Mouse (Mus musculus): ENCODE results near the gene Chrm1. TPM values are rescaled to one million over a fixed set of nuclear protein-coding genes. Genes with fewer than 3 reads are reported as not detected.
A peak's percentile ranks its signal among the peaks of the same experiment; 100 is the strongest.
"Not testable (repeated sequence)": the region's sequence is repeated elsewhere in the genome, so short reads cannot be mapped to it uniquely, and the experiment has no call there.

Gene Chrm1
- total and polyA plus RNA-seq, 3 experiments, result 0.86 to 1.9 (median 1.1) TPM

DNA sequence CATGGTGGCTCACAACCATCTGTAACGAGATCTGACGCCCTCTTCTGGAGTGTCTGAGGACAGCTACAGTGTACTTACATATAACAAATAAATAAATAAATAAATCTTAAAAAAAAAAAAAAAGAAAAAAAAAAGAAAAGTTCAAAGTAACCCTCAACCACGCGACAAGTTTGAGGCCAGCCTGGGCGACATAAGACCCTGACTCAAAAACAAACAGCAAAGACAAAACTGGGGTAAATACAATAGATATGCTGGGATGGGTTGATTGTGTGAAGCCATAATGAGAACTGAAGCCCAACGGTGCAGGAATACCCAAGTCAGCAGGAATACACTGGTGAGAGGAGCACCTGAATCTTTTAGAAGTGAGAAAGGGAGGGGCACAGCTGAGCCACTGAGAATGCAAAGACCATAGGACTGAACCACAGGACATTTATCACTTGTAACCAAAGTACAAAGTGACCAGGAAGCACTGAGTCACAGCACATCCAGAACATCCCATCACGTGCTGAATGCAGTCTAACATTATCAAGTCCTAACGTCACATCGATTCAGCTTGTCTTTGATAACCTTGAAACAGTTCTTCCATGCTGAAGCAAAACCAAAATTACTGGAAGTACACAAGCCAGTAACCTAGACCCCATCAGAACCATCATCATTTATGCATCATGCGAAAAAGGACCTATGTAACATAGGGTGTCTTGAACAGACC is 53.3 kb downstream of the Chrm1 start:
- DNase-seq, result no peak

DNA sequence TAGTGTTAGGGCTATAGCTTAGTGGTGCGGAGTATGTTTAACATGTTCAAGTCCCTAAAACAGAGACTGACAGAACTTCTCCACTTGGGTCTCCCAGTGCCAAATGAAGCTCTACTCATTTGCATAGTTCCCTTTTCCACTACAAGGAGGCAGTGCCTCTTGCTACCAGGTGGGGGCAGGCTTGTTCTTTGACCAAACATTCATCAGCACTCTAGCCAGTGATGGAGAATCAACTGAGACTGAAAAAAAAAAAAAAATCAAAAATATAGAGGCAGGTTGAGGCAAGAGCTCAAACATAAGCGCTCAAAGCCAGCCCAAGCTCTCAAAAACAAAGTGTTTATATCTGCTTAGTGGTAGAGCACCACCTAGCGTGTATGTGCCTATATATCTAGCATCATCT is 54.8 kb downstream of the Chrm1 start:
- DNase-seq, result peak; percentile 67

DNA sequence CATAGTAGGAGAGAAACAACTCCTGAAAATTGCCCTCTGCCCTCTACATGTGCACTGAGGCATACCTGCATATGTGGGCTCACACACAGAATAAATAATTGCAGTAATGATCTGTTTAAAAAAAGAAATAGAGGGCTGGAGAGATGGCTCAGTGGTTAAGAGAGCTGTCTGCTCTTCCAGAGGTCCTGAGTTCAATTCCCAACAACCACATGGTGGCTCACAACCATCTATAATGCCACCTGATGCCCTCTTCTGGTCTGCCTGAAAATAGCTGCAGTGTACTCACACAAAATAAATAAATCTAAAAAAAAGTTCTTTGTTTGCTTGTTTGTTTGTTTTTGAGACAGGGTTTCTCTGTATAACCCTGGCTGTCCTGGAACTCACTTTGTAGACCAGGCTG is 55.4 kb downstream of the Chrm1 start:
- not testable (repeated sequence) for DNase-seq

DNA sequence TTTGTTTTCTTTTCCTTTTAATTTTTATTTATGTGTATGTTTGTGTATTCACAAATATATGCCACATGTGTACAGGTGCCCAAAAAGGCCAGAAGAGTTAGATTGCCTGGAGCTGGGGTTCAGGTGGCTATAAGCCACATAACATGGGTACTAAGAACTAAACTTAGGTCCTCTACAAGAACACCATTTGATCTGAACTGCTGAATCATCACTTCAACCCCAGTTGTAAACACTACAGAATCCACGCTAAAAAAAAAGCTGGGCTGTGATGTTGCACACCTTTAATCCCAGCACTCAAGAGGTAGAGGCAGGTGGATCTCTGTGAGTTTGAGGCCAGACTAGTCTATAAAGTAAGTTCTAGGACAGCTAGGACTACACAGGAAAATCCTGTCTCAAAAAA is 57.8 kb downstream of the Chrm1 start:
- no peak for DNase-seq

DNA sequence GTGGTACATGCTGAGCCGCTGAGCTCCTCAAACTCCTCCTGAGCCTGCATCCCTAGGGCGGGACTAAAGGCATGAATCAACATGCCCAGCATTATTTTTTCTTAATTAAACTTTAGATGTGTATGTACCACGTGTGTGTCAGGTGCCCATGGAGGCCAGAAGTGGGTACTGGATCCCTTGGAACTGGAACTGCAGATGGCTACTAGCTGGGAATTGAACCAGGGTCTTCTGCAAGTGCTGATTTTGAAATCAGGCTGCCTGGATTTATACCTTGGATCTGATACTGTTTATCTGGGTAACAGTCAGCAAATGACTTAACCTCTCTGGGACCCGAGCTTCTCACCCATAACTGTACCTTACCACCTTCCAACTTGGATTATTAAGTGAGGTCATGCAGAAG is 58.4 kb downstream of the Chrm1 start:
- DNase-seq, result no peak

DNA sequence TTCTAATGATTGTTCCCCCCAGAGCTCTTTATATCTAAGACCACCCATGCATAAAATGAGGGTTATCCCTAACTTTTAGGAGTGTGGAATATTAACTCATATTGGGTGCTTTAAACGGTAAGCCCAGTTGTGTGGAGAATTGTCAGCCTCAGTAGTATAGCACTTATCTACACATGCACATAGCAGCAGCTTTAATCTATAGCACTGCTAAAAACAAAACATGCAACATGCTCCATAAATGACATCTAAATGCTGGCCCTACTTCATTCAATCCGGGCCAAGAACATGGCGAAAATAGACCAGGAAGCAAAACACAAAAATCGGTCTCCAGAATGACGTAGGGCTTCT is 58.9 kb downstream of the Chrm1 start:
- DNase-seq, result no peak

DNA sequence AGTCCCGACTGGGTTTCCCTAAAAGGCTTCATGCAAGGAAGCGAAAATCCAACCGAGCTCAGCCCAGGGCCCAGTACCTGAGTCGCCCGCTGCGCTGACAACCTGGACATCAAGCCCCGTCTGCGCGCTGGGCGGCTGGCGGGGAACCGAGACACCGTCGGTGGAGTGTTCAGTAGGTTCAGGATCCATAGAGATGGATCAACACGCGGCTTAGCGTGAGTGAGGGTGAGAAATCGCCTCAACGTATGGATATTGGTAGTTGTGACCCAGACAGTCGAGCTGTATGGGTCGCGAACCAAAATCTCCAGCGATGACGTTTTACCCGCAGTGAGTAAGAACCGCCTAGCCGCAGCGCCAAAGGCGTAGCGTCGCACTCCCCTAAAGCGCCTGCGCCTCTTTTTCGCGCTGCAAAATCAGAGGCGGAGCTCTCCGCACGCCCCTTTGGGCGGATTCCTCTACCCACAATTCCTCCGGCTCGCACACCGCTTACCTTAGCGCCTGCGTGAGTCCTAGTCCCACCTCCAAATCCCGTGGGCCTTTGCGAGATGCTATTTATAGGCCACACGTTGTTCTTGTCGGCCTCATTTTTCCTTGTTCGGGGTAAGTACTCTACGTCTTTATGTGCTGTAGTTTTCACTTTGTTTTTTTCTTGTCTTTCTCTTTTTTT is 59.5 kb downstream of the Chrm1 start, which contains the start of gene Slc3a2:
Gene Slc3a2, minus strand, starts transcription at position 463 of the 667 bp plus-strand sequence.
- peak; percentile 98 for DNase-seq

DNA sequence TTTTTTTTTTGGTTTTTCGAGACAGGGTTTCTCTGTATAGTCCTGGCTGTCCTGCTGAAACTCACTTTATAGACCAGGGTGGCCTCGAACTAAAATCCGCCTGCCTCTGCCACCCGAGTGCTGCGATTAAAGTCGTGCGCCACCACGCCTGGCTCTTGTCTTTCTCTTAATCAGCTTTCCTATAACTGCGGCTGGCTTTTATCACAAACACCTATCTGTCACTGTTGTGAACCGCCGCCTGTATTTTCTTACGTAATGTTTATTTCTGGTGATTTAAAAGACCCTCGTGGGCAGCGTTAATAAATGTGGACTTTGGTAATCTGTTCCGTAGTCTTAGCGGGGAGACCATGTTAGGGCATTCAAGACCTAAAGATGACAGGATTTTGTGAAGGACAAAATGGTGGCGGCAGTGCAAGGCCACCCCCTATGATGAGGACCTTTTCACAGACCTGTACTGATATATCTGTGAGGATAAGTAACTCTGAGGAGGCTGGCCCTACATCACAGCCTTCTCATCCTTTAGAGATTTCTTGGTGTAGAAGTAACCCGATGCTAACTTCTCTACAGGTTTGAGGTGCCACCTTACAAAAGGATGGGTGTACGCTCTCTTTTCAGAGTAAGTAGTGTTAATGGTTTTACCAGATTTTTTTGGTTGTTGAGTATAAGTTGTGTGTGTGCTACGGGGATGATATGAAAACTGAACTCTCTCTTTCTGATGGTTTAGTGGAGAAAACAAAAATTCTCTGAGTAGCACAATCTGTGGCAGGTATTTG is 60.2 kb downstream of the Chrm1 start:
- no peak for DNase-seq

DNA sequence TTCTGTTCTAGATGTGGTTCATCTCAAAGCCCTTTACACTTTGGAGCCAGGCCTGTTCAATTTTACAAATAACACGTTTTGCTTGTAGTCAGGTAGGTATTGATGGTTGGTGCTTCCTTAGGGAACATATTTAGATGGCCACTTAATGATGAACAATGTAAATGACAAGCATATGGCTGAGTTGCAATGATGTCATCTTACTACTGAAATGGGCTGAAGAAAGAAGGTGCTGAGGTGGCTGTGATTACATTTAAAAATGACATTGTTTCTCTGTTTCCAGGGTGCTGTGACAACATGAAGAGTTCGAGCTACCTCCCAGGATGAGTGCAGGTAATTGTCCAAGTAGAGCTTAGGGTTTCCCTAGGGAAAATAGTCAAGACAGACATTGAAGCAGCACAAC is 60.8 kb downstream of the Chrm1 start:
- DNase-seq, result no peak

DNA sequence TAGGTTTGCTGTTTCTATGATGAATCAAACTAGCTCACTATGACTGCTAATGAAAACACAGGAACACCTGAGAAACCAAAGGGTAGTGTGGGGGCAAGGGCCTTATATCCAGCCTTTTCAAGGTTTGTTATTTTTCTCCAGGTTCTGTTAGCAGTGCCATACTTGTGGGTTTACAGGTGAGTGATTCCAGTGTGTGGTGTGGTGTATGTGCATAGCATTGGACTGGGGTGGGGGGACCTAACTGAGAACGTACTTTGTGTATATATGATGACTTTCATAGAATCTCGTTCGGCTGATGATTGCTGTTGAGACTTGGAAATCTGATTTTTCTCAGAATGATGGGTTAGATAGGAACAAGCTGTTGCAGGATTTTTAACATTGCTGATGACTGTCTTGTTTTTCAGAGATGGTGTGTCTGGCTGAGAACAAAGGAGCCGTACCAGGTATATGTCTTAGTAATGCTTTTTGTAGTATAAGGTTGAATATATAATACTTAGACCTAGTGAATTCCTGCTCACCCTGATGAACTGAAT is 61.6 kb downstream of the Chrm1 start:
- no peak for DNase-seq

DNA sequence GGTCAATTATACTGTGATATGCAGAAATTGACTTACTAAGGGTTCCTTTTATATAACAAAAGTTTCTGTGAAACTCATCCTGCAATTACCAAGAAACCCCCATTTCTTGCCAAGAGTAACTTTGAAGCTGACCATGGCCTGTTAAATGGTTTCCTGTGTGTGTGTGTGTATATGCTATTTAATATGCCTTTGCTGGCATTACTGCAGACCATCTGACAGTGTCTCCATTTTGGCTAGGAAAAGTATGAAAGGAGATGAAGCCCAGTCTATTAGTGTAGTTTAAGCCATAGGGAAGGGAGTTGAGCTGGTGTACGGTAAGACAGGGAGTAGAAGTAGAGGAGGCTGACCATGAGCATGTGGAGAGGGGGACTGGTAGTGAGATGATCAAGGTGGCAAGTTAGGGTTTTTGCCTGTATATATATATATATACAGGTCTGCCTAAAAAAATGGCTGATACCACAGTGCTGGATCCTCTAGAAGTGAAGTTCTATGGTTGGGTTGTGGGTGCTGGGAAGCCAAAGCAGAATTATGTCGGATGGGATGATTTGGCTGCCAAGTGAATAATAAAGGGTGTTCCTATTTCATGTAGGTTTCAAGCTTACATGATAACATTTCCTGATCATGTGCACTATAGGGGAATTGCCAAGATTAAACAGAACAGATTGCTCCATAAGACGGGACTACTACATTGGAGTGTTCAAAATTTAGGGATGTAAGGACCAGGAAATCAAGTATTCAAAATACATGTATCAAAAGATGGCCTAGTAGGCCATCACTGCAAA is 63.2 kb downstream of the Chrm1 start:
- DNase-seq, result no peak

DNA sequence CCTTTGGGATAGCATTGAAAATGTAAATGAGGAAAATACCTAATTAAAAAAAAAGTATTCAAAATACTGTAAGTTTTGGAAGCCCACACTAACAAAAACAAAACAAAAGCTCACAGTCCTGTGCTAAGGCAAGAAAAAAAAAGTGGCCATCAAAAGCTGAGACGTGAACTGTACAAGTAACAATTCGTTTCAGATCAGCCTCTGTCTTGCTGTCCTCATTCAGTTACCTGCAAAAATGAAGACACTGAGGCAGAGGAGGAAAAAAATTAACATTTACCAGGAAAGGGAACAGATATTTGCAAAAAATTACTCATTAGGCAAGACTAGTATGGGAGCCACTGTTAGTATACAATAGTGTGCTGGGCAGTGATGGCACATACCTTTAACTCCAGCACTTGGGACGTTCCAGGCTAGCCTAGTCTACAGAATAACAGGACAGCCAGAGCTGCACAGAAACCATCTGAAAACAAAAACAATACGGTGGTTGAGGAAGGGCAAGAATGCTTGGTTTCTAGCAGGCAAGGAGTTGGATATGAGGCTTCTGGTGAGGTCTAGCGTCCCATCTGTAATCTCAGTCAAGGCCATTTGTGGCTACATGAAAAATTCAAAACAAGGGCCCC is 64.0 kb downstream of the Chrm1 start:
- DNase-seq, result no peak

DNA sequence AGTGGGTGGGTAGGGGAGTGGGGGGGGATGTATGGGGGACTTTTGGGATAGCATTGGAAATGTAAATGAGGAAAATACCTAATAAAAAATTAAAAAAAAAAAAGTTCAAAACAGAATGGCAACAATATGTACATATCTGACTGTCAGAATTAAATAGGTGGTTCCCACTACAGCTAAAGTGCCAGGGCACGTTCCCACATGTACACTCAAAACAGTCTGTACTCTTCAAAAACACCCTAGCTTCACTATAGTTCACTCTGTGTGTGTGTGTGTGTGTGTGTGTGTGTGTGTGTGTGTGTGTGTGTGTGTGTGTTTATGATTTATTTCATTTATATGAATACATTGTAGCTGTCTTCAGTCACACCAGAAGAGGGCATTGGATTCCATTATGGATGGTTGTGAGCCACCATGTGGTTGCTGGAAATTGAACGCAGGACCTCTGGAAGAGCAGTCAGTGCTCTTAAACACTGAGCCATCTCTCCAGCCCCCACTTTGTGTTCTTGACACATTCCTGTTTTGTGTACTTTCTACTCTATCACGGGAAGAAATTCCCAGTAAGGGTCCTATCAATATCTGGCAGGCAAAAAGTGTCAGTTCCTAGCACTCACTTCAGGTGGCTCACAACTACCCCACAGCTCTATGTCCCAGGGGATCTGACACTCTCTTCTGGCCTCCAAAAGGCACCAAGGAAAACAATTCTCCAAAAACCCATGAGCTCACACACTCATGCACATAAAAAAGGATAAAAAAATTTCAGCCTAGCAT is 64.9 kb downstream of the Chrm1 start:
- not testable (repeated sequence) for DNase-seq

Other genes starting within 250 kb of the Chrm1 start
- under 1 TPM; 0.17 to 0.31 TPM for gene Slc22a8, start 72.5 kb upstream of the Chrm1 start, total RNA-seq (2021)
- 0.27 and 0.34 TPM in 2 replicates for gene Slc22a8, start 72.5 kb upstream of the Chrm1 start, polyA plus RNA-seq (2012; rRNA removed)
- gene Slc22a6, start 45.8 kb upstream of the Chrm1 start, total RNA-seq (2021), result not detected
- gene Slc22a6, start 45.8 kb upstream of the Chrm1 start, polyA plus RNA-seq (2012; rRNA removed), result 0.06 TPM in 1 of 2 replicates, not detected in the other
- 100 to 1,000 TPM; 202 to 548 TPM for gene Slc3a2, start 59.6 kb downstream of the Chrm1 start, total RNA-seq (2021)
- 162 and 192 TPM in 2 replicates for gene Slc3a2, start 59.6 kb downstream of the Chrm1 start, polyA plus RNA-seq (2012; rRNA removed)
- gene Wdr74, start 72.0 kb downstream of the Chrm1 start, total RNA-seq (2021), result 10 to 100 TPM; 54.3 to 77.1 TPM
- 23.4 and 24.0 TPM in 2 replicates for gene Wdr74, start 72.0 kb downstream of the Chrm1 start, polyA plus RNA-seq (2012; rRNA removed)
- under 1 TPM; 0.79 to 0.84 TPM for gene 1700092M07Rik, start 76.9 kb downstream of the Chrm1 start, total RNA-seq (2021)
- gene 1700092M07Rik, start 76.9 kb downstream of the Chrm1 start, polyA plus RNA-seq (2012; rRNA removed), result not detected in 2 replicates
- 10 to 100 TPM; 80.4 to 95.4 TPM for gene Stx5a, start 77.6 kb downstream of the Chrm1 start, total RNA-seq (2021)
- gene Stx5a, start 77.6 kb downstream of the Chrm1 start, polyA plus RNA-seq (2012; rRNA removed), result 67.1 and 73.5 TPM in 2 replicates
- gene Nxf1, start 93.3 kb downstream of the Chrm1 start, total RNA-seq (2021), result 100 to 1,000 TPM; 102 to 165 TPM
- gene Nxf1, start 93.3 kb downstream of the Chrm1 start, polyA plus RNA-seq (2012; rRNA removed), result 43.4 and 48.0 TPM in 2 replicates
- 100 to 1,000 TPM; 114 to 134 TPM for gene Tmem223, start 107.2 kb downstream of the Chrm1 start, total RNA-seq (2021)
- 352 and 381 TPM in 2 replicates for gene Tmem223, start 107.2 kb downstream of the Chrm1 start, polyA plus RNA-seq (2012; rRNA removed)
- 10 to 100 TPM; 60.9 to 62.7 TPM for gene Tmem179b, start 110.7 kb downstream of the Chrm1 start, total RNA-seq (2021)
- 163 and 218 TPM in 2 replicates for gene Tmem179b, start 110.7 kb downstream of the Chrm1 start, polyA plus RNA-seq (2012; rRNA removed)
- gene Taf6l, start 122.6 kb downstream of the Chrm1 start, total RNA-seq (2021), result 10 to 100 TPM; 11.9 to 17.2 TPM
- 22.4 and 25.1 TPM in 2 replicates for gene Taf6l, start 122.6 kb downstream of the Chrm1 start, polyA plus RNA-seq (2012; rRNA removed)
- gene Polr2g, start 134.8 kb downstream of the Chrm1 start, total RNA-seq (2021), result 100 to 1,000 TPM in 1 of 2 experiments, 10 to 100 TPM in 1; 71.9 to 103 TPM
- gene Polr2g, start 134.8 kb downstream of the Chrm1 start, polyA plus RNA-seq (2012; rRNA removed), result 24.0 and 25.9 TPM in 2 replicates
- gene Zbtb3, start 138.8 kb downstream of the Chrm1 start, total RNA-seq (2021), result 1 to 10 TPM; 2.1 to 3.4 TPM
- 1.9 and 2.4 TPM in 2 replicates for gene Zbtb3, start 138.8 kb downstream of the Chrm1 start, polyA plus RNA-seq (2012; rRNA removed)
- 10 to 100 TPM; 28.8 to 39.3 TPM for gene Ttc9c, start 155.5 kb downstream of the Chrm1 start, total RNA-seq (2021)
- gene Ttc9c, start 155.5 kb downstream of the Chrm1 start, polyA plus RNA-seq (2012; rRNA removed), result 5.4 and 7.0 TPM in 2 replicates
- 10 to 100 TPM; 56.3 to 57.4 TPM for gene Hnrnpul2, start 156.2 kb downstream of the Chrm1 start, total RNA-seq (2021)
- 8.4 and 10.0 TPM in 2 replicates for gene Hnrnpul2, start 156.2 kb downstream of the Chrm1 start, polyA plus RNA-seq (2012; rRNA removed)
- 10 to 100 TPM in 1 of 2 experiments, not detected in 1; 11.6 TPM for gene AC129217.1, start 166.0 kb downstream of the Chrm1 start, total RNA-seq (2021)
- gene AC129217.1, start 166.0 kb downstream of the Chrm1 start, polyA plus RNA-seq (2012; rRNA removed), result not detected in 2 replicates
- 100 to 1,000 TPM; 178 to 191 TPM for gene Bscl2, start 173.7 kb downstream of the Chrm1 start, total RNA-seq (2021)
- gene Bscl2, start 173.7 kb downstream of the Chrm1 start, polyA plus RNA-seq (2012; rRNA removed), result 373 and 386 TPM in 2 replicates
- 1 to 10 TPM; 5.7 to 7.0 TPM for gene Gng3, start 175.4 kb downstream of the Chrm1 start, total RNA-seq (2021)
- gene Gng3, start 175.4 kb downstream of the Chrm1 start, polyA plus RNA-seq (2012; rRNA removed), result 6.8 and 7.3 TPM in 2 replicates
- 1 to 10 TPM; 2.2 to 6.2 TPM for gene Lrrn4cl, start 187.0 kb downstream of the Chrm1 start, total RNA-seq (2021)
- 1.2 and 1.3 TPM in 2 replicates for gene Lrrn4cl, start 187.0 kb downstream of the Chrm1 start, polyA plus RNA-seq (2012; rRNA removed)
- 100 to 1,000 TPM; 197 to 224 TPM for gene Ubxn1, start 207.7 kb downstream of the Chrm1 start, total RNA-seq (2021)
- 140 and 142 TPM in 2 replicates for gene Ubxn1, start 207.7 kb downstream of the Chrm1 start, polyA plus RNA-seq (2012; rRNA removed)
- 10 to 100 TPM; 48.7 to 76.9 TPM for gene Uqcc3, start 217.1 kb downstream of the Chrm1 start, total RNA-seq (2021)
- 16.0 and 18.1 TPM in 2 replicates for gene Uqcc3, start 217.1 kb downstream of the Chrm1 start, polyA plus RNA-seq (2012; rRNA removed)
- 10 to 100 TPM in 1 of 2 experiments, 1 to 10 TPM in 1; 5.8 to 13.3 TPM for gene Lbhd1, start 219.9 kb downstream of the Chrm1 start, total RNA-seq (2021)
- 0.28 and 1.1 TPM in 2 replicates for gene Lbhd1, start 219.9 kb downstream of the Chrm1 start, polyA plus RNA-seq (2012; rRNA removed)
- gene Gm49403, start 220.1 kb downstream of the Chrm1 start, total RNA-seq (2021), result not detected
- gene Gm49403, start 220.1 kb downstream of the Chrm1 start, polyA plus RNA-seq (2012; rRNA removed), result not detected in 2 replicates
- gene 1810009A15Rik, start 225.1 kb downstream of the Chrm1 start, total RNA-seq (2021), result 10 to 100 TPM; 46.8 to 53.6 TPM
- gene 1810009A15Rik, start 225.1 kb downstream of the Chrm1 start, polyA plus RNA-seq (2012; rRNA removed), result 4.3 and 5.6 TPM in 2 replicates
- 1 to 10 TPM; 3.2 to 4.5 TPM for gene Gm49416, start 225.1 kb downstream of the Chrm1 start, total RNA-seq (2021)
- not detected in 2 replicates for gene Gm49416, start 225.1 kb downstream of the Chrm1 start, polyA plus RNA-seq (2012; rRNA removed)
- 10 to 100 TPM; 21.5 to 23.7 TPM for gene Ints5, start 229.2 kb downstream of the Chrm1 start, total RNA-seq (2021)
- 23.5 and 29.6 TPM in 2 replicates for gene Ints5, start 229.2 kb downstream of the Chrm1 start, polyA plus RNA-seq (2012; rRNA removed)
- 100 to 1,000 TPM; 172 to 199 TPM for gene Ganab, start 234.3 kb downstream of the Chrm1 start, total RNA-seq (2021)
- gene Ganab, start 234.3 kb downstream of the Chrm1 start, polyA plus RNA-seq (2012; rRNA removed), result 77.2 and 98.7 TPM in 2 replicates